Mouse (Mus musculus): ENCODE data around the gene Zfp14.

- TF ChIP-seq CTCF (IDR thresholded peaks at IDR 0.05; ENCODE audit: low read depth) = no peak
- no peak for TF ChIP-seq EP300 (optimal IDR thresholded peaks at IDR 0.05)
These were observed 41.5 kb upstream of the Zfp14 start for GRCm38 (mm10) chr7:30092666-30093065.
